Mouse (Mus musculus) gastrocnemius, postnatal 14 days (tissue): Measurements from ENCODE around the gene Cdkl5. TPM values are rescaled to one million over a fixed set of nuclear protein-coding genes. Genes with fewer than 3 reads are reported as not detected.
"Not testable (repeated sequence)": the region's sequence is repeated elsewhere in the genome, so short reads cannot be mapped to it uniquely, and the experiment has no call there.

Source experiments
- DNase-seq: peaks from one replicate; pipeline ENCODE4 v3.0.0; 2021; ENCODE audit warnings: mixed read lengths
- intact Hi-C: fragments of 180-260 bp; cut with DNase I; formaldehyde crosslinking; loops from one replicate; pipeline ENCODE4 v1.15.1; 2025; ENCODE audit warnings: low total_unique reads
- total RNA-seq, 2 experiments: library from RNA; stranded (reverse); gene quantifications; 2 replicates each; pipeline ENCODE4 v1.2.3; 2021

The Cdkl5 gene
- total RNA-seq, 2 experiments from 2014 or later, result 1.2 to 1.4 TPM

- intact Hi-C loops, result no loop called here
Measured at GRCm38 (mm10) chrX:160928870-160929269, 65.6 kb downstream of the Cdkl5 start.

GRCm38 (mm10) chrX:160919022-160919637, 75.4 kb downstream of the Cdkl5 start:
- DNase-seq, result no peak
- intact Hi-C loops, result no loop called here

More at GRCm38 (mm10) chrX:160928870-160929269, 65.6 kb downstream of the Cdkl5 start:
- no peak for DNase-seq

GRCm38 (mm10) chrX:160906952-160907351, 87.6 kb downstream of the Cdkl5 start, which contains the start of gene Gja6:
Gene Gja6 (minus strand): TSS chrX:160907052.
- intact Hi-C loops, result no loop called here
- DNase-seq, result no peak

GRCm38 (mm10) chrX:160906477-160906876, 88.0 kb downstream of the Cdkl5 start:
- intact Hi-C loops, result no loop called here
- DNase-seq, result no peak

- no peak for DNase-seq
Measured at GRCm38 (mm10) chrX:160905913-160906312, 88.6 kb downstream of the Cdkl5 start.

GRCm38 (mm10) chrX:160905041-160905678, 89.3 kb downstream of the Cdkl5 start:
- intact Hi-C loops, result no loop called here
- no peak for DNase-seq

More at GRCm38 (mm10) chrX:160905913-160906312, 88.6 kb downstream of the Cdkl5 start:
- intact Hi-C loops, result no loop called here

- intact Hi-C loops, result no loop called here
- DNase-seq, result no peak
Measured at GRCm38 (mm10) chrX:160901118-160901517, 93.4 kb downstream of the Cdkl5 start.

- no peak for DNase-seq
- intact Hi-C loops, result no loop called here
Measured at GRCm38 (mm10) chrX:160892077-160892476, 102.4 kb downstream of the Cdkl5 start.

- intact Hi-C loops, result no loop called here
- no peak for DNase-seq
Measured at GRCm38 (mm10) chrX:160886301-160886700, 108.2 kb downstream of the Cdkl5 start.

- intact Hi-C loops, result no loop called here
- DNase-seq, result no peak
Measured at GRCm38 (mm10) chrX:160866576-160866975, 127.9 kb downstream of the Cdkl5 start.

- DNase-seq, result no peak
- intact Hi-C loops, result no loop called here
Measured at GRCm38 (mm10) chrX:160865022-160865421, 129.5 kb downstream of the Cdkl5 start.

- intact Hi-C loops, result no loop called here
Measured at GRCm38 (mm10) chrX:160863689-160864383, 130.7 kb downstream of the Cdkl5 start.

GRCm38 (mm10) chrX:160808226-160808625, 186.3 kb downstream of the Cdkl5 start:
- intact Hi-C loops, result no loop called here
- no peak for DNase-seq

More at GRCm38 (mm10) chrX:160863689-160864383, 130.7 kb downstream of the Cdkl5 start:
- DNase-seq, result no peak

- DNase-seq, result no peak
- intact Hi-C loops, result no loop called here
Measured at GRCm38 (mm10) chrX:160804409-160805150, 189.9 kb downstream of the Cdkl5 start.

- intact Hi-C loops, result no loop called here
- no peak for DNase-seq
Measured at GRCm38 (mm10) chrX:160794920-160795319, 199.6 kb downstream of the Cdkl5 start.

GRCm38 (mm10) chrX:160782276-160782675, 212.2 kb downstream of the Cdkl5 start:
- DNase-seq, result no peak
- intact Hi-C loops, result no loop called here

- no peak for DNase-seq
- intact Hi-C loops, result no loop called here
Measured at GRCm38 (mm10) chrX:160773033-160773432, 221.5 kb downstream of the Cdkl5 start.

GRCm38 (mm10) chrX:160769622-160770021, 224.9 kb downstream of the Cdkl5 start:
- intact Hi-C loops, DNase-seq: not testable (repeated sequence)

- intact Hi-C loops, result no loop called here
- no peak for DNase-seq
Measured at GRCm38 (mm10) chrX:160767713-160768112, 226.8 kb downstream of the Cdkl5 start, which contains the start of gene Rs1. Gene Rs1 (plus strand): TSS chrX:160768013.

- no peak for DNase-seq
- intact Hi-C loops, result no loop called here
Measured at GRCm38 (mm10) chrX:160766233-160766616, 228.3 kb downstream of the Cdkl5 start.
